Mouse (Mus musculus) left cerebral cortex, postnatal 14 days (tissue): ENCODE measurements around the gene Phactr3. TPM values are rescaled to one million over a fixed set of nuclear protein-coding genes. Genes with fewer than 3 reads are reported as not detected.
A peak's percentile ranks its signal among the peaks of the same experiment; 100 is the strongest.
"Not testable (repeated sequence)": the region's sequence is repeated elsewhere in the genome, so short reads cannot be mapped to it uniquely, and the experiment has no call there.

Experiments used
- DNase-seq, 2 experiments: peaks; one replicate each; pipeline ENCODE4 v3.0.0; 2021 to 2022; ENCODE audit warnings: low spot score in 2 of 2, mixed read lengths in 1 of 2
- intact Hi-C: fragments of 180-260 bp; cut with DNase I; formaldehyde crosslinking; loops from one replicate; pipeline ENCODE4 v1.15.1; 2025
- total RNA-seq, 2 experiments: library from RNA; stranded (reverse); gene quantifications; 2 replicates each; pipeline ENCODE4 v1.2.3; 2021

Phactr3 gene
- total RNA-seq, 2 experiments from 2014 or later, result 144 to 146 TPM

- no peak for DNase-seq
- intact Hi-C loops, result no loop called here
Measured at GRCm38 (mm10) chr2:178288666-178289065, 169.9 kb downstream of the Phactr3 start.

GRCm38 (mm10) chr2:178303453-178304187 is 184.8 kb downstream of the Phactr3 start:
- peak; percentile 84 to 90 for DNase-seq
- intact Hi-C loops, result no loop called here

GRCm38 (mm10) chr2:178304188-178304529 is 185.4 kb downstream of the Phactr3 start:
- intact Hi-C loops, result no loop called here
- DNase-seq, result no peak

- intact Hi-C loops, result no loop called here
- no peak for DNase-seq
Measured at GRCm38 (mm10) chr2:178304669-178305068, 185.9 kb downstream of the Phactr3 start.

GRCm38 (mm10) chr2:178313539-178313938 is 194.8 kb downstream of the Phactr3 start:
- intact Hi-C loops, result no loop called here
- no peak for DNase-seq

GRCm38 (mm10) chr2:178316281-178316680 is 197.5 kb downstream of the Phactr3 start:
- intact Hi-C loops, result no loop called here
- DNase-seq, result no peak

GRCm38 (mm10) chr2:178319766-178320165 is 201.0 kb downstream of the Phactr3 start:
- DNase-seq, result no peak
- intact Hi-C loops, result no loop called here

- DNase-seq, result peak; percentile 61 to 65
- intact Hi-C loops, result no loop called here
Measured at GRCm38 (mm10) chr2:178321271-178321670, 202.5 kb downstream of the Phactr3 start.

- intact Hi-C loops, result no loop called here
- DNase-seq, result no peak
Measured at GRCm38 (mm10) chr2:178324410-178324809, 205.6 kb downstream of the Phactr3 start.

- intact Hi-C loops, result no loop called here
- DNase-seq, result no peak
Measured at GRCm38 (mm10) chr2:178324818-178325217, 206.0 kb downstream of the Phactr3 start.

GRCm38 (mm10) chr2:178326067-178326466 is 207.3 kb downstream of the Phactr3 start:
- intact Hi-C loops, result loop anchor here (2.0 kb wide), 1 partner anchor 17 kb away; no protein-coding TSS in a partner anchor
- DNase-seq, result no peak

GRCm38 (mm10) chr2:178326750-178327465 is 208.1 kb downstream of the Phactr3 start:
- intact Hi-C loops, result loop anchor here (2.0 kb wide), 1 partner anchor 18 kb away; no protein-coding TSS in a partner anchor
- no peak for DNase-seq

GRCm38 (mm10) chr2:178327466-178328040 is 208.8 kb downstream of the Phactr3 start:
- DNase-seq, result peak; percentile 88 to 89
- intact Hi-C loops, result loop anchor here (2.0 kb wide), 1 partner anchor 19 kb away; no protein-coding TSS in a partner anchor

GRCm38 (mm10) chr2:178329551-178329950 is 210.8 kb downstream of the Phactr3 start:
- DNase-seq, result peak; percentile 56 to 85
- intact Hi-C loops, result no loop called here

- intact Hi-C loops, result no loop called here
- DNase-seq, result no peak
Measured at GRCm38 (mm10) chr2:178329986-178330385, 211.2 kb downstream of the Phactr3 start.

GRCm38 (mm10) chr2:178337878-178338277 is 219.1 kb downstream of the Phactr3 start:
- intact Hi-C loops, result loop anchor here (1.0 to 5.0 kb wide), 3 partner anchors 51 to 236 kb away; no protein-coding TSS in a partner anchor
- DNase-seq, result no peak

GRCm38 (mm10) chr2:178339044-178339443 is 220.3 kb downstream of the Phactr3 start:
- DNase-seq, result no peak
- intact Hi-C loops, result loop anchor here (5.0 kb wide), 2 partner anchors 202 to 237 kb away; no protein-coding TSS in a partner anchor

- DNase-seq, intact Hi-C loops: not testable (repeated sequence)
Measured at GRCm38 (mm10) chr2:178342105-178342504, 223.3 kb downstream of the Phactr3 start.

GRCm38 (mm10) chr2:178342597-178342996 is 223.8 kb downstream of the Phactr3 start:
- DNase-seq, result no peak
- intact Hi-C loops, result no loop called here
